Mouse (Mus musculus) heart, adult 2 months (tissue): ENCODE measurements around the gene Pif1. TPM values are rescaled to one million over a fixed set of nuclear protein-coding genes. Genes with fewer than 3 reads are reported as not detected.

Source experiments
- DNase-seq, 2 experiments: peaks; one replicate each; pipeline ENCODE4 v3.0.0; 2021
- H3K27ac ChIP-seq: fragments of 200-600 bp; 2 replicates; pipeline ENCODE4 v1.8.1; 2022
- H3K27me3 ChIP-seq: fragments of 200-500 bp; 2 replicates; pipeline ENCODE4 v1.6.1; 2012; ENCODE audit warnings: mild to moderate bottlenecking, low read length, inconsistent platforms, mixed read lengths; ENCODE audit not compliant: control insufficient read depth, insufficient read depth
- H3K36me3 ChIP-seq: fragments of 200-500 bp; 2 replicates; pipeline ENCODE4 v1.6.1; 2012; ENCODE audit warnings: low read length, inconsistent platforms; ENCODE audit not compliant: control insufficient read depth, insufficient read depth
- H3K4me1 ChIP-seq: fragments of 200-500 bp; 2 replicates; pipeline ENCODE4 v1.6.1; 2011; ENCODE audit warnings: low read length; ENCODE audit not compliant: control insufficient read depth, insufficient read depth
- H3K4me3 ChIP-seq: fragments of 200-600 bp; 2 replicates; pipeline ENCODE4 v1.8.1; 2022
- H3K79me2 ChIP-seq: fragments of 200-500 bp; replicated peaks from 2 replicates; pipeline ENCODE4 v1.6.1; 2012; ENCODE audit warnings: mild to moderate bottlenecking, inconsistent platforms, low read length, moderate library complexity, mixed read lengths; ENCODE audit not compliant: control insufficient read depth, insufficient read depth
- H3K9ac ChIP-seq: fragments of 200-500 bp; 2 replicates; pipeline ENCODE4 v1.6.1; 2012; ENCODE audit warnings: low read depth, mild to moderate bottlenecking, control low read depth, inconsistent platforms, low read length, mixed read lengths
- CTCF ChIP-seq: fragments of 200-600 bp; IDR thresholded peaks from 2 replicates; pipeline ENCODE4 v1.8.1; 2022; ENCODE audit warnings: antibody characterized with exemption, mild to moderate bottlenecking, moderate library complexity
- EP300 ChIP-seq: fragments of 200-500 bp; IDR thresholded peaks from 2 replicates; pipeline ENCODE4 v1.6.1; 2011; ENCODE audit warnings: low read depth, low read length, control low read depth; ENCODE audit not compliant: insufficient read depth
- POLR2A ChIP-seq: fragments of 200-500 bp; IDR thresholded peaks from 2 replicates; pipeline ENCODE4 v1.6.1; 2011; ENCODE audit warnings: mild to moderate bottlenecking, low read depth, low read length, control low read depth; ENCODE audit not compliant: insufficient read depth
- WGBS: fragments of 180-500 bp; shearing (Covaris S2); methylation state at CpG from one replicate; pipeline ENCODE4 v1.1.7; 2018; 5-methylcytosine and 5-hydroxymethylcytosine counted together
- intact Hi-C: fragments of 180-260 bp; cut with DNase I; formaldehyde crosslinking; loops from one replicate; pipeline ENCODE4 v1.15.1; 2025
- polyA plus RNA-seq: library from polyadenylated mRNA; depleted of rRNA; stranded (reverse); fragments of >200 nt; gene quantifications from 2 replicates; pipeline ENCODE4 v1.2.3, GENCODE M21; 2012; rRNA removed
- total RNA-seq, 2 experiments: library from RNA; stranded (reverse); gene quantifications; 2 replicates each; pipeline ENCODE4 v1.2.3; 2021

The Pif1 gene
- total and polyA plus RNA-seq, 3 experiments = 0.23 TPM; not detected in 2

- peaks cover 1% of the 10 kb centered on the region; the same call in 1 of the 2 replicates for H3K79me2 ChIP-seq
- H3K36me3 ChIP-seq = peaks cover 5% of the 10 kb centered on the region; the same call in 1 of the 2 replicates
- H3K27ac ChIP-seq = peak overlapping the region; percentile 45; the same call in 1 of the 2 replicates
- H3K9ac ChIP-seq = no peak overlapping the region
- intact Hi-C loops = no loop called here
- H3K4me3 ChIP-seq = no peak overlapping the region
- TF ChIP-seq CTCF = no peak
- TF ChIP-seq POLR2A = no peak
- no peak for TF ChIP-seq EP300
- peaks cover 18% of the 10 kb centered on the region for H3K4me1 ChIP-seq
- 13% methylated on average over 5 of the region's 5 CpGs for WGBS
- no peaks in the 10 kb centered on the region for H3K27me3 ChIP-seq
- peak in 1 of 2 experiments; percentile 14 for DNase-seq
Measured at GRCm38 (mm10) chr9:65640838-65641410, 54.0 kb downstream of the Pif1 start.

- intact Hi-C loops = no loop called here
- Histone ChIP-seq H3K9ac (no peak overlapping the region), H3K27me3 (no peaks in the 10 kb centered on the region), H3K4me1 (peaks cover 21% of the 10 kb centered on the region), H3K4me3 (no peak overlapping the region), H3K36me3 (peaks cover 5% of the 10 kb centered on the region; the same call in 1 of the 2 replicates), H3K79me2 (peaks cover 1% of the 10 kb centered on the region; the same call in 1 of the 2 replicates), H3K27ac (no peak overlapping the region; the same call in 1 of the 2 replicates)
- 24% methylated on average over 12 of the region's 12 CpGs for WGBS
- TF ChIP-seq POLR2A (no peak), EP300 (no peak), CTCF (no peak)
- no peak for DNase-seq
Measured at GRCm38 (mm10) chr9:65641446-65642052, 54.6 kb downstream of the Pif1 start.

GRCm38 (mm10) chr9:65642546-65642945 is 55.6 kb downstream of the Pif1 start:
- H3K9ac ChIP-seq = no peak overlapping the region
- DNase-seq = no peak
- H3K36me3 ChIP-seq = peaks cover 5% of the 10 kb centered on the region; the same call in 1 of the 2 replicates
- H3K27me3 ChIP-seq = no peaks in the 10 kb centered on the region
- no peak overlapping the region for H3K4me3 ChIP-seq
- TF ChIP-seq POLR2A = no peak
- H3K4me1 ChIP-seq = peaks cover 21% of the 10 kb centered on the region
- no peak overlapping the region; the same call in 1 of the 2 replicates for H3K27ac ChIP-seq
- intact Hi-C loops = no loop called here
- peaks cover 1% of the 10 kb centered on the region; the same call in 1 of the 2 replicates for H3K79me2 ChIP-seq

GRCm38 (mm10) chr9:65644960-65645359 is 58.0 kb downstream of the Pif1 start:
- TF ChIP-seq CTCF (no peak), EP300 (no peak), POLR2A (no peak)
- intact Hi-C loops = no loop called here
- 77% methylated on average over 4 of the region's 4 CpGs for WGBS
- H3K4me1 ChIP-seq = peaks cover 20% of the 10 kb centered on the region
- H3K27ac ChIP-seq = no peak overlapping the region; the same call in 1 of the 2 replicates
- peaks cover under 1% of the 10 kb centered on the region; the same call in 1 of the 2 replicates for H3K79me2 ChIP-seq
- H3K36me3 ChIP-seq = peaks cover 2% of the 10 kb centered on the region; the same call in 1 of the 2 replicates
- H3K4me3 ChIP-seq = no peak overlapping the region
- no peaks in the 10 kb centered on the region for H3K27me3 ChIP-seq
- no peak overlapping the region for H3K9ac ChIP-seq
- no peak for DNase-seq

Other genes with a start within 250 kb of the Pif1 start
- gene Pdcd7, start 241.1 kb upstream of the Pif1 start, total RNA-seq = 10 to 100 TPM; 13.6 to 13.9 TPM
- gene Pdcd7, start 241.1 kb upstream of the Pif1 start, polyA plus RNA-seq = 6.6 and 9.7 TPM in 2 replicates
- under 1 TPM in 1 of 2 experiments, not detected in 1; 0.18 TPM for gene Ubap1l, start 226.1 kb upstream of the Pif1 start, total RNA-seq
- 0.15 and 0.18 TPM in 2 replicates for gene Ubap1l, start 226.1 kb upstream of the Pif1 start, polyA plus RNA-seq
- gene Kbtbd13, start 195.5 kb upstream of the Pif1 start, total RNA-seq = 1 to 10 TPM; 2.1 to 2.6 TPM
- gene Kbtbd13, start 195.5 kb upstream of the Pif1 start, polyA plus RNA-seq = 2.4 and 4.0 TPM in 2 replicates
- 1 to 10 TPM; 7.2 to 8.3 TPM for gene Rasl12, start 188.7 kb upstream of the Pif1 start, total RNA-seq
- 19.8 and 20.5 TPM in 2 replicates for gene Rasl12, start 188.7 kb upstream of the Pif1 start, polyA plus RNA-seq
- gene Slc51b, start 164.2 kb upstream of the Pif1 start, total RNA-seq = not detected
- not detected in 2 replicates for gene Slc51b, start 164.2 kb upstream of the Pif1 start, polyA plus RNA-seq
- 1 to 10 TPM; 5.8 to 6.2 TPM for gene Mtfmt, start 151.4 kb upstream of the Pif1 start, total RNA-seq
- 5.3 and 9.3 TPM in 2 replicates for gene Mtfmt, start 151.4 kb upstream of the Pif1 start, polyA plus RNA-seq
- gene Spg21, start 126.2 kb upstream of the Pif1 start, total RNA-seq = 10 to 100 TPM; 11.4 to 12.1 TPM
- gene Spg21, start 126.2 kb upstream of the Pif1 start, polyA plus RNA-seq = 8.8 and 21.1 TPM in 2 replicates
- not detected for gene Ankdd1a, start 67.0 kb upstream of the Pif1 start, total RNA-seq
- gene Ankdd1a, start 67.0 kb upstream of the Pif1 start, polyA plus RNA-seq = not detected in 2 replicates
- gene Plekho2, start 7.1 kb upstream of the Pif1 start, total RNA-seq = 10 to 100 TPM in 1 of 2 experiments, 1 to 10 TPM in 1; 9.9 to 11.1 TPM
- gene Plekho2, start 7.1 kb upstream of the Pif1 start, polyA plus RNA-seq = 16.5 and 18.8 TPM in 2 replicates
- gene Rbpms2, start 42.5 kb downstream of the Pif1 start, total RNA-seq = 10 to 100 TPM; 29.4 to 32.5 TPM
- 102 and 105 TPM in 2 replicates for gene Rbpms2, start 42.5 kb downstream of the Pif1 start, polyA plus RNA-seq
- 100 to 1,000 TPM; 202 to 218 TPM for gene Oaz2, start 80.8 kb downstream of the Pif1 start, total RNA-seq
- gene Oaz2, start 80.8 kb downstream of the Pif1 start, polyA plus RNA-seq = 154 and 242 TPM in 2 replicates
- 10 to 100 TPM; 23.7 to 25.5 TPM for gene Zfp609, start 240.4 kb downstream of the Pif1 start, total RNA-seq
- 8.7 and 8.9 TPM in 2 replicates for gene Zfp609, start 240.4 kb downstream of the Pif1 start, polyA plus RNA-seq